Mouse (Mus musculus): ENCODE measurements at regions not wholly inside any gene's neighbourhood (a gene's known extent, or its start where the extent isn't known, plus 50 kb on each side); places are given as distances from the start of the nearest gene placed in this dataset.

- in situ Hi-C loops (cut with MboI; ENCODE audit: low pct_unique_long_range_greater_than_20kb in 1 of 2, low sequenced_read_pairs in 2 of 2, unreplicated experiment in 1 of 2), result no loop called here
Observed at GRCm38 (mm10) chr19:56140540-56140939, 146.4 kb upstream of the Habp2 start.

GRCm38 (mm10) chr19:56144221-56144620 lies 142.7 kb upstream of the Habp2 start:
- in situ Hi-C loops (cut with MboI; ENCODE audit: low pct_unique_long_range_greater_than_20kb in 1 of 2, low sequenced_read_pairs in 2 of 2, unreplicated experiment in 1 of 2), result no loop called here

GRCm38 (mm10) chr19:56157120-56157519 lies 129.8 kb upstream of the Habp2 start:
- in situ Hi-C loops (cut with MboI; ENCODE audit: low pct_unique_long_range_greater_than_20kb in 1 of 2, low sequenced_read_pairs in 2 of 2, unreplicated experiment in 1 of 2), result no loop called here

- in situ Hi-C loops (cut with MboI; ENCODE audit: low pct_unique_long_range_greater_than_20kb in 1 of 2, low sequenced_read_pairs in 2 of 2, unreplicated experiment in 1 of 2), result no loop called here
Observed at GRCm38 (mm10) chr19:56162156-56162555, 124.8 kb upstream of the Habp2 start.

GRCm38 (mm10) chr19:56169133-56169997 lies 117.6 kb upstream of the Habp2 start:
- in situ Hi-C loops (cut with MboI; ENCODE audit: low pct_unique_long_range_greater_than_20kb in 1 of 2, low sequenced_read_pairs in 2 of 2, unreplicated experiment in 1 of 2), result no loop called here

GRCm38 (mm10) chr19:56169998-56170274 lies 117.0 kb upstream of the Habp2 start:
- in situ Hi-C loops (cut with MboI; ENCODE audit: low pct_unique_long_range_greater_than_20kb in 1 of 2, low sequenced_read_pairs in 2 of 2, unreplicated experiment in 1 of 2), result no loop called here

GRCm38 (mm10) chr19:56172454-56172853 lies 114.5 kb upstream of the Habp2 start:
- in situ Hi-C loops (cut with MboI; ENCODE audit: low pct_unique_long_range_greater_than_20kb in 1 of 2, low sequenced_read_pairs in 2 of 2, unreplicated experiment in 1 of 2), result no loop called here

GRCm38 (mm10) chr19:56176059-56176458 lies 110.9 kb upstream of the Habp2 start:
- in situ Hi-C loops (cut with MboI; ENCODE audit: low pct_unique_long_range_greater_than_20kb in 1 of 2, low sequenced_read_pairs in 2 of 2, unreplicated experiment in 1 of 2), result no loop called here

GRCm38 (mm10) chr19:56177231-56177745 lies 109.6 kb upstream of the Habp2 start:
- in situ Hi-C loops (cut with MboI; ENCODE audit: low pct_unique_long_range_greater_than_20kb in 1 of 2, low sequenced_read_pairs in 2 of 2, unreplicated experiment in 1 of 2), result no loop called here

- in situ Hi-C loops (cut with MboI; ENCODE audit: low pct_unique_long_range_greater_than_20kb in 1 of 2, low sequenced_read_pairs in 2 of 2, unreplicated experiment in 1 of 2), result no loop called here
Observed at GRCm38 (mm10) chr19:56185756-56186155, 101.2 kb upstream of the Habp2 start.

- in situ Hi-C loops (cut with MboI; ENCODE audit: low pct_unique_long_range_greater_than_20kb in 1 of 2, low sequenced_read_pairs in 2 of 2, unreplicated experiment in 1 of 2), result no loop called here
Observed at GRCm38 (mm10) chr19:56189185-56189584, 97.8 kb upstream of the Habp2 start.

GRCm38 (mm10) chr19:56190222-56190621 lies 96.7 kb upstream of the Habp2 start:
- in situ Hi-C loops (cut with MboI; ENCODE audit: low pct_unique_long_range_greater_than_20kb in 1 of 2, low sequenced_read_pairs in 2 of 2, unreplicated experiment in 1 of 2), result no loop called here

GRCm38 (mm10) chr19:56198474-56199236 lies 88.3 kb upstream of the Habp2 start:
- in situ Hi-C loops (cut with MboI; ENCODE audit: low pct_unique_long_range_greater_than_20kb in 1 of 2, low sequenced_read_pairs in 2 of 2, unreplicated experiment in 1 of 2), result no loop called here

GRCm38 (mm10) chr19:56199401-56200150 lies 87.4 kb upstream of the Habp2 start:
- in situ Hi-C loops (cut with MboI; ENCODE audit: low pct_unique_long_range_greater_than_20kb in 1 of 2, low sequenced_read_pairs in 2 of 2, unreplicated experiment in 1 of 2), result no loop called here

- in situ Hi-C loops (cut with MboI; ENCODE audit: low pct_unique_long_range_greater_than_20kb in 1 of 2, low sequenced_read_pairs in 2 of 2, unreplicated experiment in 1 of 2), result no loop called here
Observed at GRCm38 (mm10) chr19:56201007-56201682, 85.8 kb upstream of the Habp2 start.

- in situ Hi-C loops (cut with MboI; ENCODE audit: low pct_unique_long_range_greater_than_20kb in 1 of 2, low sequenced_read_pairs in 2 of 2, unreplicated experiment in 1 of 2), result no loop called here
Observed at GRCm38 (mm10) chr19:56201738-56202480, 85.0 kb upstream of the Habp2 start.

- in situ Hi-C loops (cut with MboI; ENCODE audit: low pct_unique_long_range_greater_than_20kb in 1 of 2, low sequenced_read_pairs in 2 of 2, unreplicated experiment in 1 of 2), result no loop called here
Observed at GRCm38 (mm10) chr19:56202481-56203130, 84.3 kb upstream of the Habp2 start.

Measured in mouse embryonic stem cell (cell line).